Mouse (Mus musculus) thymus, postnatal 14 days (tissue): ENCODE measurements around the gene C330021F23Rik.
"Not testable (repeated sequence)": the region's sequence is repeated elsewhere in the genome, so short reads cannot be mapped to it uniquely, and the experiment has no call there.

Experiments
- DNase-seq: peaks from one replicate; pipeline ENCODE4 v3.0.0; 2021

The C330021F23Rik gene

GRCm38 (mm10) chr8:3567641-3568371, at the start of gene C330021F23Rik:
TSS of gene C330021F23Rik (plus strand) at chr8:3567990.
- DNase-seq: no peak

- DNase-seq: no peak
These were observed 45.6 kb upstream of the C330021F23Rik start for GRCm38 (mm10) chr8:3522007-3522697.

- DNase-seq: no peak
These were observed 37.0 kb upstream of the C330021F23Rik start for GRCm38 (mm10) chr8:3530816-3531215.

GRCm38 (mm10) chr8:3531936-3532335, 35.9 kb upstream of the C330021F23Rik start:
- DNase-seq: no peak

- peak; percentile 36 for DNase-seq
These were observed 31.5 kb upstream of the C330021F23Rik start for GRCm38 (mm10) chr8:3536053-3536841.

GRCm38 (mm10) chr8:3536940-3537339, 30.9 kb upstream of the C330021F23Rik start:
- no peak for DNase-seq

GRCm38 (mm10) chr8:3537666-3538065, 30.1 kb upstream of the C330021F23Rik start:
- no peak for DNase-seq

GRCm38 (mm10) chr8:3539146-3539545, 28.6 kb upstream of the C330021F23Rik start:
- no peak for DNase-seq

- DNase-seq: no peak
These were observed 27.7 kb upstream of the C330021F23Rik start for GRCm38 (mm10) chr8:3540076-3540475.

GRCm38 (mm10) chr8:3546511-3546910, 21.3 kb upstream of the C330021F23Rik start:
- no peak for DNase-seq

- no peak for DNase-seq
These were observed 15.6 kb upstream of the C330021F23Rik start for GRCm38 (mm10) chr8:3552240-3552639.

- DNase-seq: no peak
These were observed 11.7 kb upstream of the C330021F23Rik start for GRCm38 (mm10) chr8:3556114-3556513.

- DNase-seq: no peak
These were observed 588 bp downstream of the C330021F23Rik start for GRCm38 (mm10) chr8:3568378-3568777.

GRCm38 (mm10) chr8:3569784-3570183, 2.0 kb downstream of the C330021F23Rik start:
- DNase-seq: no peak

- DNase-seq: no peak
These were observed 6.8 kb downstream of the C330021F23Rik start for GRCm38 (mm10) chr8:3574546-3574945.

- no peak for DNase-seq
These were observed 8.6 kb downstream of the C330021F23Rik start for GRCm38 (mm10) chr8:3576211-3576960.

GRCm38 (mm10) chr8:3579390-3580364, 11.9 kb downstream of the C330021F23Rik start:
- no peak for DNase-seq

GRCm38 (mm10) chr8:3581961-3582360, 14.2 kb downstream of the C330021F23Rik start:
- DNase-seq: not testable (repeated sequence)

- no peak for DNase-seq
These were observed 18.7 kb downstream of the C330021F23Rik start for GRCm38 (mm10) chr8:3586452-3586851.

- DNase-seq: no peak
These were observed 19.2 kb downstream of the C330021F23Rik start, which contains the start of gene Camsap3 for GRCm38 (mm10) chr8:3586993-3587390. TSS of gene Camsap3 (plus strand) at chr8:3587293.
